Mouse (Mus musculus) kidney, adult 2 months (tissue): ENCODE measurements at regions not wholly inside any gene's neighbourhood (a gene's known extent, or its start where the extent isn't known, plus 50 kb on each side); places are given as distances from the start of the nearest gene placed in this dataset.
"Not testable (repeated sequence)": the region's sequence is repeated elsewhere in the genome, so short reads cannot be mapped to it uniquely, and the experiment has no call there.

Experiments
- DNase-seq: peaks from one replicate; pipeline ENCODE4 v3.0.0; 2021
- H3K27ac ChIP-seq: fragments of 200-500 bp; 2 replicates; pipeline ENCODE4 v1.5.1; 2012; ENCODE audit warnings: low read depth, low read length, control low read depth, inconsistent platforms; ENCODE audit not compliant: insufficient read depth
- H3K27me3 ChIP-seq: fragments of 200-500 bp; replicated peaks from 2 replicates; pipeline ENCODE4 v1.6.1; 2012; ENCODE audit warnings: mild to moderate bottlenecking, moderate library complexity, low read length, inconsistent platforms; ENCODE audit not compliant: control insufficient read depth, insufficient read depth
- H3K36me3 ChIP-seq: fragments of 200-500 bp; 2 replicates; pipeline ENCODE4 v1.6.1; 2012; ENCODE audit warnings: mild to moderate bottlenecking, moderate library complexity, low read length, inconsistent platforms; ENCODE audit not compliant: control insufficient read depth, insufficient read depth
- H3K4me1 ChIP-seq: fragments of 200-500 bp; 2 replicates; pipeline ENCODE4 v1.6.1; 2011; ENCODE audit warnings: low read length; ENCODE audit not compliant: control insufficient read depth, insufficient read depth
- H3K4me3 ChIP-seq: fragments of 200-500 bp; 2 replicates; pipeline ENCODE4 v1.5.1; 2011; ENCODE audit warnings: mild to moderate bottlenecking, low read depth, low read length, control low read depth; ENCODE audit not compliant: insufficient read depth
- CTCF ChIP-seq: fragments of 200-500 bp; conservative IDR thresholded peaks from 2 replicates; pipeline ENCODE4 v1.5.1; 2011; ENCODE audit warnings: low read depth, mild to moderate bottlenecking, control low read depth, low read length, moderate library complexity, mixed read lengths; ENCODE audit not compliant: insufficient read depth, insufficient read length
- POLR2A ChIP-seq: fragments of 200-500 bp; IDR thresholded peaks from one replicate; pipeline ENCODE4 v1.6.1; 2011; ENCODE audit warnings: low read depth, low read length, control low read depth
- WGBS: fragments of 180-500 bp; shearing (Covaris S2); methylation state at CpG from one replicate; pipeline ENCODE4 v1.1.7; 2018; 5-methylcytosine and 5-hydroxymethylcytosine counted together

DNA sequence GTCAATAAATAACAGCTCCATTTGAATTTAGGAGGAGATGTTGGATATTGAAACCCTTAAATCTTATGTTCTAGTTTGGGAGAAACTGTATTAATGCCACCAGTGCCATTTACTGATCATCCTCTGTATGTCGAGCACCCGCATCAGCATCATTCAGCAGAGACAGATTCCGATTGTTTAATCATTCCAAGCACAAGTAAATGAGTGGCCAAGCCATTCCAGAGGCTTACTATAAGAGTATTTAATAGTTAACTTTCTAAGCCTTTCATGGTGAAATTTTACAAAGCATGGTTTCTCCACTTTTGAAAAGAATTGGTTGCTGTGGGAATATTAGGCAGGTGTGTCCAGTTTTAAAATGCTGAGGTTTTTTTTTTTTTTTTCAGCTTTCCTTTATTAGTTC is 1363.9 kb upstream of the Got2 start:
- DNase-seq: peak; percentile 74
- no peaks in the 10 kb centered on the region for H3K36me3 ChIP-seq
- WGBS: 37% methylated on average over 3 of the region's 3 CpGs
- H3K4me3 ChIP-seq: no peak overlapping the region
- no peak overlapping the region for H3K27ac ChIP-seq
- peaks cover 3% of the 10 kb centered on the region; the same call in 1 of the 2 replicates for H3K4me1 ChIP-seq
- H3K27me3 ChIP-seq: no peaks in the 10 kb centered on the region; the same call in 1 of the 2 replicates
- TF ChIP-seq POLR2A: no peak

DNA sequence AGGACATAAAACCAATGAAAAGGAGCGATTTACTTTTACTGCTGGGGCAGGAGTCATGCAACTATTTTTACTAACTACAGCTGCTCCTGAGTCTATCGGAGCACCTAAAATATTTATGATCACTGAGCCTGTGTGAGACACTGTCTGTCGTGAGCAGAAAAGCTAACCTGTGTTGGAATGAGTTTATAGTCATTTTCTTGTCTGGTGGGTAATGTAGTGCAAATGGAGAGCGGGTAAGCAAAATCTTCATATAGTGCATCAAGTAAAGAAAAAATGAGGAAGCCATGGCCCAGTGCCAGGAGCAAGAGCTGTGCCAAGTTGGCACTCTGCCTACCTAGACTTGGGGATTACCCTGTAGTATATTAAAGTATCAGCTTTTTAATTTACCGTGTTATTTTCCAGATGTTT is 1363.1 kb upstream of the Got2 start:
- Histone ChIP-seq H3K4me1 (peaks cover 3% of the 10 kb centered on the region; the same call in 1 of the 2 replicates), H3K27ac (no peak overlapping the region), H3K27me3 (no peaks in the 10 kb centered on the region; the same call in 1 of the 2 replicates), H3K4me3 (no peak overlapping the region), H3K36me3 (no peaks in the 10 kb centered on the region)
- WGBS: 18% methylated on average over 5 of the region's 5 CpGs
- DNase-seq: peak; percentile 54
- TF ChIP-seq CTCF: no peak
- TF ChIP-seq POLR2A: no peak

DNA sequence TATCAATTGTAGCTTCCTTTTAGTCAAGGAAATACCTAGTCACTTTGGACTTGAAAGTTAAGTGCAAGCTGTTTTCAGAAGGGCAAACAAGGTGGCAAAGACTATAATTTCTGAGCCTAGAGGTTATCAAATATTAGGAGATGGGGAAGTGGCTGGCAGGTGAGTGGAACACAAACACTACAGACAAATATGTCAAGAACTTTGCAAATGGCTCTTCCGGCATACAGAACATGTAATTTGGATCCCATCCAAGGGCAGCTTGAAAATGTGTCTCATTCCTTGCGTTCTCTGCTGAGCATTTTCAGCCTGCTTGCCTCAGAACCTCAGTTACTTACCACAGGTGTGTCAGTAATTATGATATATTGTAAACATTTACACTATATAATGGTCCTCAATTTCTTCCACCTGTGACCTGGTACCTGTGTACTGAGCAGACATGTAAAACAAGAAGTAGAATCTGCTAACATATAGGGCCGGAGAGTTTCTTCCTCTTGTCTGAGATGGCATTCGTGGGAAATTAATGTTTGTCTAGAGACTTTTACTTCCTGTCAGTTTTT is 1346.3 kb upstream of the Got2 start:
- Histone ChIP-seq H3K36me3 (no peaks in the 10 kb centered on the region), H3K4me1 (no peaks in the 10 kb centered on the region), H3K27me3 (no peaks in the 10 kb centered on the region), H3K27ac (no peak overlapping the region), H3K4me3 (no peak overlapping the region)
- 65% methylated on average over 4 of the region's 4 CpGs for WGBS
- DNase-seq: no peak
- no peak for TF ChIP-seq POLR2A
- TF ChIP-seq CTCF: no peak

DNA sequence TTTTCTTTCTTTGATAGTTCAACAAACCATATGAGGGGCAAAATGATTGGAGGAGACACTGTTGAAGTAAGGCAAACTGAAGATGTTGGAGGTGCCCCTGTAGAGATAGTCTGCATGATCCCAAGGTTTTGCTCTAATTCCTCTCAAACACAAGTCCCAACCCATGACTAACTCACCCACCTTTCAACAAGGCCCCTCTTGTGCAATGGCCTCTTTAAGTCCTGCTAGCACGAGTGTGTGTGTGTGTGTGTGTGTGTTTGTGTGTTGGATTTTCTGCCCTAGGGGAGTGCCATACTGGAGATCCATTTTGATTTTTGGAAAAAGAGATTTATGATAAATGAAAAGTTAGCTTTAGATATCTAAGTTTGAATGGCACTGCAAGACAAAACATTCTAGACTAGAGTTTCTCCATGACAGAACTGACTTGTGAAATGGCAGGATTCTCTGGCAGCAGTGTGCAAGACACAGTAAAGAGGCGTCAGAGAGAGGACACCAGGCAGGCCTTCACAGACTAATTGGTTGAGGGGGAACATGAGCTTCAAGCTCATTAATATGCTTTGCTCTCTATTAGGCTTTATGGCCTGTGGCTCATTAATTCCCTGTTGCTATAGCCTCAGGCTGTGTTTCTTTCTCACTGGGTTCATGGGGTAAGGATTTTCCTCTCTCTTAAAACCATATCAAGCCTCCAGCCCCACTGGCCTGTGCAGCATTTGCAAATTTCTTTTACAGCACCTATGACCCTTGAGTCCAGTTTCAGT is 1344.5 kb upstream of the Got2 start:
- no peaks in the 10 kb centered on the region for H3K36me3 ChIP-seq
- no peaks in the 10 kb centered on the region for H3K27me3 ChIP-seq
- no peaks in the 10 kb centered on the region for H3K4me1 ChIP-seq
- 64% methylated on average over 2 of the region's 2 CpGs for WGBS
- no peak overlapping the region for H3K4me3 ChIP-seq
- peak; percentile 9 for DNase-seq
- no peak overlapping the region for H3K27ac ChIP-seq
- TF ChIP-seq POLR2A (no peak), CTCF (no peak)

DNA sequence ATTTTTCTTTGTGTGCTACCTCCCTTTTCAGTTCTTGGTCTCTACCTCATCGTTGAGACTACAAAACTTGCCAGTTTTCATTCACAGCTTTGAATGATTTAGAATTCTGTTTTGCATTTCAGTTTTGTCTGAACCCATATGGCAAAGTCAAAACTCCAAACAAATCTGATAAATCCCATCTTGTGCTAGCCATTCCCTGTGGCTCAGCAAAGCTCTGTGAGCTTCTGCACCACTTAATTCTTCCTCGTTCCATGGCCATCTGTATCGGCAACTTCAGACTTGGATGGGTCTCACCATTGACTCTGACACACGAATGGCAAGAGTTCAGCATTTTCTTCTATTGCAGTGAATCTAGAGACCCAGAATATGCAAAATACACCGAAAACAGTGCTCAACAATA is 1343.3 kb upstream of the Got2 start:
- no peak for TF ChIP-seq POLR2A
- TF ChIP-seq CTCF: no peak
- Histone ChIP-seq H3K27me3 (no peaks in the 10 kb centered on the region), H3K4me3 (no peak overlapping the region), H3K36me3 (no peaks in the 10 kb centered on the region), H3K27ac (no peak overlapping the region), H3K4me1 (no peaks in the 10 kb centered on the region)
- no peak for DNase-seq
- whole genome bisulfite sequencing: 81% methylated on average over 5 of the region's 5 CpGs

DNA sequence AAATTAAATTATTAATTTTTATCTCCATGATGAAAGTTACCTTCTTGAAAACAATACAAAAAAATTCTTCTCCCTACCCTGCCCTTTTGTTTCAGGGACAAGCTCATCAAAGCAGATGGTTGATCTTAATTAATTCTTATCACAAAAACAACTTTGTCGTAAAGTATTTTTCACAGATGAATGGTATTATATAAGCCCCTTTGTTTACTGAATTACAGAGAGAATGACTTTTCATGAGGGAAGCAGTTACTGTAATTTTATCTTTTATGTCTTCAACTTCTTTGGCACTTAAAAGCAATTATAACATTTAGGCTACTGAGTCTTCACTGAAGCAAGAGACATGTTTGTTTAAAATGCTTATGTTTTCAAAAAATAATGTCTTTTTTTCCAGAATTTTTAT is 1303.5 kb upstream of the Got2 start:
- Histone ChIP-seq H3K27me3 (no peaks in the 10 kb centered on the region), H3K4me3 (no peak overlapping the region), H3K27ac (no peak overlapping the region), H3K4me1 (no peaks in the 10 kb centered on the region), H3K36me3 (no peaks in the 10 kb centered on the region)
- no peak for DNase-seq
- WGBS: 79% methylated on average over 1 of the region's 1 CpGs
- TF ChIP-seq POLR2A (no peak), CTCF (no peak)

DNA sequence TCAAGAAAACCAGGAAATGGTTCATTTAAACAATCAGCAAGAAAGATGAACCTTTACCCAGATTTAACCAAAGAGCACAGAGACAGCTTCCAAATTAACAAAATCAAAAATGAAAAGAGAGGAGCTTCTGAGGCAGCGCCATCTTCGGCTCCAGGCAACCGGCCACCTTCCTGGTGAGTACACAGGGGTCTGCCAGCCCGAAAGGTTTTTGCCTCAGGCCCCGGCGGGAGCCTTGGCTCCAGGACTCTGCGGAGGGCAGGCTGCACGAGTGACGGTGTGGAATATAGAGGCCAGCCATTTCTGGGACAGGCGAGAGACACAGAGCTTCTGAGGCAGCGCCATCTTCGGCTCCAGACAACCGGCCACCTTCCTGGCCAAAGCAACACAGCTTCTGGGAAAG is 1295.5 kb upstream of the Got2 start:
- H3K27ac ChIP-seq, H3K4me1 ChIP-seq, DNase-seq, H3K4me3 ChIP-seq, H3K27me3 ChIP-seq, H3K36me3 ChIP-seq: not testable (repeated sequence)
- 94% methylated on average over 13 of the region's 13 CpGs for WGBS

DNA sequence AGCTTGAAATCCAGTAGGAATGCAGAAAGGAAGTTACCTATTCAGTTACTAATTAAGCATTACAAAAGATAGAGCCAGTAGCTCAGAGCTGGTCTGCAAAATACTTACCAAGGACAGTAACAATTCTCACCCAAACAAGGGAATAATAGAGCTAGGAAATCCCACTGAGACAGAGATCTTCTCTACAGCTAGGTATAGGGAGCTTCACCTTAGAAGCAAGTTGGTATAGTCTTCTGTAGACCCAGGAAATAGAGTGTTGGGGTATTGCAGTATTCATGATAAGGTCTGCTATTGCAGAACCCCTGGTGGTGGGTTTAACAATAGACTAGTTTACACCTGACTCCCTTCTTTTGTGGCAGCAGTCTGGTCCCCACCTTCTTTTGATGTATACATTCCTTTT is 1294.1 kb upstream of the Got2 start:
- H3K4me3 ChIP-seq, H3K27ac ChIP-seq, H3K4me1 ChIP-seq, H3K36me3 ChIP-seq, H3K27me3 ChIP-seq, DNase-seq: not testable (repeated sequence)
